Mouse (Mus musculus): ENCODE data around the gene Hivep1. TPM values are rescaled to one million over a fixed set of nuclear protein-coding genes. Genes with fewer than 3 reads are reported as not detected.

Gene Hivep1
- polyA plus RNA-seq, 1 experiment: 23.5 TPM

- H3K27ac ChIP-seq (ENCODE audit: insufficient read depth, low read length): no peak overlapping the region
- H3K27me3 ChIP-seq (ENCODE audit: control insufficient read depth, insufficient read depth, low read length): no peaks in the 10 kb centered on the region
- peaks cover 11% of the 10 kb centered on the region for H3K4me1 ChIP-seq (ENCODE audit: control insufficient read depth, insufficient read depth, low read length)
- TF ChIP-seq POLR2A (IDR thresholded peaks at IDR 0.05; ENCODE audit: borderline replicate concordance, insufficient read depth, low read length) (no peak), CTCF (IDR thresholded peaks at IDR 0.05; ENCODE audit: borderline replicate concordance, insufficient read depth, low read depth, low read length) (no peak)
- H3K4me3 ChIP-seq (replicated peaks; ENCODE audit: insufficient read depth, low read depth, low read length): no peak overlapping the region
- 61% methylated on average over 5 of the region's 5 CpGs for WGBS
- peak; percentile 32 to 37 for DNase-seq
These were observed 25.0 kb downstream of the Hivep1 start for GRCm38 (mm10) chr13:42076751-42077302.

- WGBS: 65% methylated on average over 3 of the region's 3 CpGs
- no peak for TF ChIP-seq POLR2A (IDR thresholded peaks at IDR 0.05; ENCODE audit: borderline replicate concordance, insufficient read depth, low read length)
These were observed 25.8 kb downstream of the Hivep1 start for GRCm38 (mm10) chr13:42077629-42078028.

GRCm38 (mm10) chr13:42080131-42080916 is 28.5 kb downstream of the Hivep1 start:
- Histone ChIP-seq H3K27ac (ENCODE audit: insufficient read depth, low read length) (no peak overlapping the region), H3K4me1 (ENCODE audit: control insufficient read depth, insufficient read depth, low read length) (peaks cover 11% of the 10 kb centered on the region), H3K4me3 (replicated peaks; ENCODE audit: insufficient read depth, low read depth, low read length) (no peak overlapping the region), H3K27me3 (ENCODE audit: control insufficient read depth, insufficient read depth, low read length) (no peaks in the 10 kb centered on the region)
- TF ChIP-seq CTCF (IDR thresholded peaks at IDR 0.05; ENCODE audit: borderline replicate concordance, insufficient read depth, low read depth, low read length) (no peak), POLR2A (IDR thresholded peaks at IDR 0.05; ENCODE audit: borderline replicate concordance, insufficient read depth, low read length) (no peak)
- no peak for DNase-seq
- WGBS: 68% methylated on average over 10 of the region's 10 CpGs

More at GRCm38 (mm10) chr13:42077629-42078028, 25.8 kb downstream of the Hivep1 start:
- peaks cover 11% of the 10 kb centered on the region for H3K4me1 ChIP-seq (ENCODE audit: control insufficient read depth, insufficient read depth, low read length)
- H3K27me3 ChIP-seq (ENCODE audit: control insufficient read depth, insufficient read depth, low read length): no peaks in the 10 kb centered on the region
- H3K4me3 ChIP-seq (replicated peaks; ENCODE audit: insufficient read depth, low read depth, low read length): no peak overlapping the region
- DNase-seq: no peak
- no peak overlapping the region for H3K27ac ChIP-seq (ENCODE audit: insufficient read depth, low read length)

GRCm38 (mm10) chr13:42088339-42088738 is 36.5 kb downstream of the Hivep1 start:
- WGBS: 47% methylated on average over 5 of the region's 5 CpGs
- DNase-seq: no peak
- TF ChIP-seq CTCF (IDR thresholded peaks at IDR 0.05; ENCODE audit: borderline replicate concordance, insufficient read depth, low read depth, low read length) (no peak), POLR2A (IDR thresholded peaks at IDR 0.05; ENCODE audit: borderline replicate concordance, insufficient read depth, low read length) (no peak)
- Histone ChIP-seq H3K27me3 (ENCODE audit: control insufficient read depth, insufficient read depth, low read length) (no peaks in the 10 kb centered on the region), H3K4me1 (ENCODE audit: control insufficient read depth, insufficient read depth, low read length) (peaks cover 24% of the 10 kb centered on the region), H3K27ac (ENCODE audit: insufficient read depth, low read length) (no peak overlapping the region), H3K4me3 (replicated peaks; ENCODE audit: insufficient read depth, low read depth, low read length) (no peak overlapping the region)

GRCm38 (mm10) chr13:42089025-42089424 is 37.2 kb downstream of the Hivep1 start:
- TF ChIP-seq POLR2A (IDR thresholded peaks at IDR 0.05; ENCODE audit: borderline replicate concordance, insufficient read depth, low read length) (no peak), CTCF (IDR thresholded peaks at IDR 0.05; ENCODE audit: borderline replicate concordance, insufficient read depth, low read depth, low read length) (no peak)
- Histone ChIP-seq H3K4me1 (ENCODE audit: control insufficient read depth, insufficient read depth, low read length) (peaks cover 24% of the 10 kb centered on the region), H3K4me3 (replicated peaks; ENCODE audit: insufficient read depth, low read depth, low read length) (no peak overlapping the region), H3K27ac (ENCODE audit: insufficient read depth, low read length) (no peak overlapping the region), H3K27me3 (ENCODE audit: control insufficient read depth, insufficient read depth, low read length) (no peaks in the 10 kb centered on the region)
- 78% methylated on average over 8 of the region's 8 CpGs for WGBS
- DNase-seq: no peak

- TF ChIP-seq POLR2A (IDR thresholded peaks at IDR 0.05; ENCODE audit: borderline replicate concordance, insufficient read depth, low read length) (no peak), CTCF (IDR thresholded peaks at IDR 0.05; ENCODE audit: borderline replicate concordance, insufficient read depth, low read depth, low read length) (no peak)
- Histone ChIP-seq H3K4me3 (replicated peaks; ENCODE audit: insufficient read depth, low read depth, low read length) (no peak overlapping the region), H3K27me3 (ENCODE audit: control insufficient read depth, insufficient read depth, low read length) (no peaks in the 10 kb centered on the region), H3K4me1 (ENCODE audit: control insufficient read depth, insufficient read depth, low read length) (peaks cover 24% of the 10 kb centered on the region), H3K27ac (ENCODE audit: insufficient read depth, low read length) (no peak overlapping the region)
- WGBS: 74% methylated on average over 5 of the region's 5 CpGs
- DNase-seq: no peak
These were observed 38.9 kb downstream of the Hivep1 start for GRCm38 (mm10) chr13:42090751-42091150.

- no peak for TF ChIP-seq CTCF (IDR thresholded peaks at IDR 0.05; ENCODE audit: borderline replicate concordance, insufficient read depth, low read depth, low read length)
- no peak for TF ChIP-seq POLR2A (IDR thresholded peaks at IDR 0.05; ENCODE audit: borderline replicate concordance, insufficient read depth, low read length)
- Histone ChIP-seq H3K27ac (ENCODE audit: insufficient read depth, low read length) (no peak overlapping the region), H3K4me1 (ENCODE audit: control insufficient read depth, insufficient read depth, low read length) (peaks cover 29% of the 10 kb centered on the region), H3K27me3 (ENCODE audit: control insufficient read depth, insufficient read depth, low read length) (no peaks in the 10 kb centered on the region), H3K4me3 (replicated peaks; ENCODE audit: insufficient read depth, low read depth, low read length) (no peak overlapping the region)
- peak; percentile 80 to 83 for DNase-seq
- WGBS: 13% methylated on average over 8 of the region's 8 CpGs
These were observed 40.7 kb downstream of the Hivep1 start for GRCm38 (mm10) chr13:42092392-42093139.

Measured in cerebellum, adult 2 months (tissue).